Mouse (Mus musculus): Measurements from ENCODE around the gene Ror1.

DNA sequence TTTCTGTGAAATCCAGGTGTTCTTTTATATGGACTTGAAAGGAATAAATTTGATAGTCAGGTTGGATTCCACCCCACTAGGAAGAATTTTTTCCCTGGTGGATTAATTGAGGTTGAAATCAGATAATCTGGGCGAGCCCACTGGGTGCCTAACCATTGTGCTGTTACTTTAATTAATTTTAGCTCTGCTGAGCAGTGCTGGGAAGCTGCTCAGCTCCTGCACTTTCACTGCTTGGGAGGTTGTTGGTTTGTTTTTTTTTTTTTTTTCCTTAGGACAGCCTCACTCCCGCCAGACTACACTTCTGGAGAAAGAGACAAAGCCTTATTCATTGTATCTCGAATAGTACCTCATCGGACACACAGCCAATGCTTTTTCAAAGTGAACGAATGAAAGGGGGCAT, 75.2 kb downstream of the Ror1 start:
- TF ChIP-seq CTCF (IDR thresholded peaks at IDR 0.05; ENCODE audit: low read depth) (no peak), EP300 (optimal IDR thresholded peaks at IDR 0.05) (no peak)

Data from stomach, postnatal 0 days (tissue).